Mouse (Mus musculus) limb, embryonic 13.5 days (tissue): ENCODE results near the gene Zranb3. TPM values are rescaled to one million over a fixed set of nuclear protein-coding genes. Genes with fewer than 3 reads are reported as not detected.

Experiments
- ATAC-seq: fragments of 200-750 bp; cut with Nextera tagmentation; 2 replicates; pipeline ENCODE4 v1.8.0; 2017; ENCODE audit warnings: low read depth, moderate number of reproducible peaks, moderate TSS enrichment; ENCODE audit not compliant: low FRiP score
- H3K27ac ChIP-seq: fragments of 300-500 bp; sonication (generic); 2 replicates; pipeline ENCODE4 v1.5.1; 2015; ENCODE audit warnings: inconsistent platforms, mild to moderate bottlenecking, moderate library complexity
- H3K27me3 ChIP-seq: fragments of 300-500 bp; sonication (generic); 2 replicates; pipeline ENCODE4 v1.6.1; 2015; ENCODE audit warnings: mild to moderate bottlenecking, inconsistent platforms
- H3K36me3 ChIP-seq: fragments of 300-500 bp; sonication (generic); 2 replicates; pipeline ENCODE4 v1.6.1; 2015; ENCODE audit warnings: inconsistent platforms, mild to moderate bottlenecking, moderate library complexity
- H3K4me1 ChIP-seq: fragments of 300-500 bp; sonication (generic); 2 replicates; pipeline ENCODE4 v1.6.1; 2015; ENCODE audit warnings: inconsistent platforms
- H3K4me2 ChIP-seq: fragments of 300-500 bp; sonication (generic); replicated peaks from 2 replicates; pipeline ENCODE4 v1.6.1; 2015; ENCODE audit warnings: inconsistent platforms, mild to moderate bottlenecking, moderate library complexity
- H3K4me3 ChIP-seq: fragments of 300-500 bp; sonication (generic); 2 replicates; pipeline ENCODE4 v1.5.1; 2015; ENCODE audit warnings: moderate library complexity, mild to moderate bottlenecking, inconsistent platforms
- H3K9ac ChIP-seq: fragments of 300-500 bp; sonication (generic); 2 replicates; pipeline ENCODE4 v1.6.1; 2015; ENCODE audit warnings: mild to moderate bottlenecking, inconsistent platforms
- H3K9me3 ChIP-seq: fragments of 300-500 bp; sonication (generic); 2 replicates; pipeline ENCODE4 v1.6.1; 2016; ENCODE audit warnings: inconsistent platforms
- WGBS: fragments of 180-500 bp; shearing (Covaris S2); methylation state at CpG from one replicate; pipeline ENCODE4 v1.1.7; 2015; 5-methylcytosine and 5-hydroxymethylcytosine counted together
- polyA plus RNA-seq: library from polyadenylated mRNA; unstranded; fragments of >200 nt; fragmentation: Nextera tagmentation; extraction: Ambion mirVana; gene quantifications from 2 replicates; pipeline ENCODE4 v1.2.1, GENCODE M21; 2015

The Zranb3 gene
- polyA plus RNA-seq, 1 experiment from 2014 or later = 9.8 TPM

DNA sequence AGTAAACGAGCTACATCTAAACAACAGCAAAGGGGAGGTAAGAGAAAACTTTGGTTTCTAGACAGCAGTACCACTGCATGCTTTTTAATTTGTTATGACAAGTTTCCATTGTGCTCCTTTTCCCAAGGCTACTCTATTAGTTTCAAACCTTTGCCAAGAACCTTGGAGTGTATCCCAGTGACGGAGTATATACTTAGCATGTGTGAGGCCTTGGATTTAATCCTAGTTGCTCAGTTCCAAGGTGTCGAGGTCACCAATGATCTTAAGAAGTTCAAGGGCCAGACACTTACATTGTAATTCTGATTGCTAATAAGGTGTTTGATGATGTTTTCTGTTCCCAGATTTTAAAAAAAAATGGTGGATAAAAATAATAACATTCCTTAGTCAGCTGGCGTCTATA lies 189.7 kb downstream of the Zranb3 start:
- H3K36me3 ChIP-seq = peaks cover 29% of the 10 kb centered on the region
- no peak overlapping the region for H3K4me2 ChIP-seq
- H3K9me3 ChIP-seq = no peaks in the 10 kb centered on the region
- H3K27me3 ChIP-seq = no peaks in the 10 kb centered on the region
- no peak overlapping the region for H3K4me3 ChIP-seq
- ATAC-seq = no peak
- no peak overlapping the region for H3K27ac ChIP-seq
- H3K9ac ChIP-seq = no peak overlapping the region
- no peaks in the 10 kb centered on the region for H3K4me1 ChIP-seq
- 82% methylated on average over 4 of the region's 4 CpGs for WGBS

DNA sequence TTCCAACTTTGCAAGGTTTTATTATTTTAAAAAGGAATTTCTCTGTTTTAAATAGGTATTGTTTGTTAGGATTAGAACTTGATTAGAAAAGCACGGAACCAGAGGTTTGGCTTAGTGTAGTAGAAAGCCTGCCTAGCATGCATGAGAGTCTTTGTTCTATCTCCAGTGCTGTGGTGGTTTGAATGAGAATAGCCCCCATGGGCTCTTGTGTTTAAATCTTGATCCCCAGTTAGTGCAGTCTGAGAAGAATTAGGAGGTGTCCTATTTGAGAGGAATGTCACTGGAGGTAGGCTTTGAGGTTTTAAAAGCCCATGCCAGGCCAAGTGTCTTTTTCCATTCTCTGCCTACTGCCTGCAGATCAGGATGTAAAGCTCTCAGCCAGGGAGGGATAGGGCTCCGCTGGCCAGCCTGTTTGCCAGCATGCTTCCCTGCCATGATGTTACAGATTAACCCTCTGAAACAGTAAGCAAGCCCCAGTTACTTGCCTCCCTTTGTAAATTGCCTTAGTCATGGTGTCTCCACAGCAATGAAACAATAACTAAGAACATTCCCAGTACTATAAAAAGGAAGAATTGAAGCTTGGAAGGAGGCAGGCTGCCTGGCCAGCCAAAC lies 198.0 kb downstream of the Zranb3 start:
- no peaks in the 10 kb centered on the region for H3K27me3 ChIP-seq
- H3K4me3 ChIP-seq = no peak overlapping the region
- no peak overlapping the region for H3K9ac ChIP-seq
- H3K27ac ChIP-seq = no peak overlapping the region
- no peaks in the 10 kb centered on the region for H3K9me3 ChIP-seq
- 80% methylated on average over 2 of the region's 2 CpGs for WGBS
- H3K36me3 ChIP-seq = peaks cover 27% of the 10 kb centered on the region
- ATAC-seq = no peak
- H3K4me1 ChIP-seq = no peaks in the 10 kb centered on the region
- H3K4me2 ChIP-seq = no peak overlapping the region

Other genes starting within 250 kb of the Zranb3 start
- not detected in 2 replicates for gene Map3k19, start 248.0 kb downstream of the Zranb3 start, polyA plus RNA-seq
- gene Rab3gap1, start 234.3 kb downstream of the Zranb3 start, polyA plus RNA-seq = 22.9 and 24.2 TPM in 2 replicates
- 73.9 and 79.0 TPM in 2 replicates for gene R3hdm1, start 254 bp upstream of the Zranb3 start, polyA plus RNA-seq
- 82.5 and 84.4 TPM in 2 replicates for gene Ubxn4, start 140.9 kb upstream of the Zranb3 start, polyA plus RNA-seq
- 0.11 and 0.28 TPM in 2 replicates for gene Lct, start 225.3 kb upstream of the Zranb3 start, polyA plus RNA-seq